Mouse (Mus musculus) embryonic facial prominence, embryonic 15.5 days (tissue): Measurements from ENCODE around the gene Rhbdd1. TPM values are rescaled to one million over a fixed set of nuclear protein-coding genes. Genes with fewer than 3 reads are reported as not detected.

Experiments used
- microRNA-seq: library from miRNA; unstranded; fragments of <30 nt; microRNA quantifications from one replicate; pipeline ENCODE4, GENCODE M21; 2016; ENCODE audit warnings: borderline number of aligned reads
- polyA plus RNA-seq: library from polyadenylated mRNA; unstranded; fragments of >200 nt; fragmentation: Nextera tagmentation; extraction: Ambion mirVana; gene quantifications from 2 replicates; pipeline ENCODE4 v1.2.1, GENCODE M21; 2015

The Rhbdd1 gene
- polyA plus RNA-seq, 1 experiment from 2014 or later = 10.3 TPM

Small RNAs within 50 kb of the gene (microRNA-seq; reads per million reads assigned to microRNA genes)
- gene Gm22112 = not detected

Other genes with a start within 250 kb of the Rhbdd1 start
- 34.4 and 38.8 TPM in 2 replicates for gene Gm9747, start 83.3 kb upstream of the Rhbdd1 start, polyA plus RNA-seq
- 10.8 and 12.0 TPM in 2 replicates for gene Irs1, start 25.0 kb upstream of the Rhbdd1 start, polyA plus RNA-seq